Mouse (Mus musculus): Measurements from ENCODE around the gene Tmem115. TPM values are rescaled to one million over a fixed set of nuclear protein-coding genes. Genes with fewer than 3 reads are reported as not detected.

Gene Tmem115
- polyA plus RNA-seq (2016; fragmentation: Nextera tagmentation; extraction: Ambion mirVana), result 48.1 and 50.4 TPM in 2 replicates

DNA sequence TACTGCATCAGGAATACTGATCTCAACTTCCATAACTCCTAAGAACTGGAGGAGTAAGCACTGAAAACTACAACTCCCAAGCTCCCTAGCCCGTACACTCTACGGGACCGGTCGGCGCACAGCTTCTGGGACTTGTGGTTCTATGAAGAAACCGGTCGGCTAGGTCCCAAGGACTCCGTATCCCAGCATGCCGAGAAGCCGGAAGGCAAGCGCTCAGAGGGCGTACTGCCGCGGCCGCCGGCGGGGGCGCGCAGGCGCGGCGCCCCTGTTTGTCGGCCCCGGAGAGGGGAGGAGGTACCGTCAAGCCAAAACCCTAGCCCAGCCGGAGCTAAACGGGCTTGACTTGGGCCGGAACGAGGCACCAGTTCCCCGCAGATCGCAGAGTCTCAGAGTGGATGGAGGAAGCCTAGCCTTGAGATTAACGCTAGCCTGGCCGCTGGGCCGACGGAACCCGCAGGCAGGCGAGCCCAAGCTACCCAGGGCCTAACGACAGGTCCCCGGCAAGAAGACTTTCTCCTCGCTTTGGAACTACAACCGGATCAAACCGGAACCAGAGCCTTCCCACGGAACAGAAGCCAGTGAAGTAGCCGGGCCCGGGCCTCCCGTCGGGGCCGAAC, at the start of gene Tmem115:
Tmem115 (plus strand) TSS at position 155 of the 617 bp plus-strand sequence.
- H3K4me3 ChIP-seq, result peak within 1 kb of the TSS; percentile 85
- peak; percentile 98 for ATAC-seq (ENCODE audit: low FRiP score)
- H3K4me1 ChIP-seq, result peaks cover 32% of the 10 kb centered on the region
- peak within 1 kb of the TSS; percentile 99 for H3K4me2 ChIP-seq (replicated peaks)
- H3K9me3 ChIP-seq (replicated peaks), result no peaks in the 10 kb centered on the region
- WGBS, result under 1% methylated on average over 48 of the region's 48 CpGs
- H3K36me3 ChIP-seq, result peaks cover 19% of the 10 kb centered on the region
- H3K9ac ChIP-seq, result peak within 1 kb of the TSS; percentile 88
- peaks cover 7% of the 10 kb centered on the region for H3K27me3 ChIP-seq
- H3K27ac ChIP-seq, result 0 out of 2 replicates have a peak within 1 kb of the TSS, but pooled peaks have one; percentile 49

DNA sequence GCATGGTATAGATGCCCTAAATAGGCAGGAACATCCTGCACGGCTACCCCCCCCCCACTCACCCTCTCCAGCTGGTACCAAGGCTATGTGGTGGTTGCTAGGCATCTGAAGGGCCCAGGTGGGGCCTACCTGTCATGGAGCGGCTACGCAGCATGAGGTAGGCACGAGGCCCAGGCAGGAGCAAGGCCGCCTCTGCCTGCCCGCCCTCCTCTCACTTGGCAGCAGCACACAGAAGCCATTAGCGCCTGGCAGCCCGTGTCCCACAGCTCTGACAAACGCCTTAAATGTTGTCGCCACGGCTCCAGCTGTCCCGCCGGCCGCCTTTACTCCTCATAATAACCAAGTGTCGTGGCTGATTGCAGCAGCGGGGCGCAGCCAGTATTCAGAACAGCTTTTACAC, 49.4 kb upstream of the Tmem115 start:
- Histone ChIP-seq H3K4me2 (replicated peaks) (no peak overlapping the region), H3K9me3 (replicated peaks) (no peaks in the 10 kb centered on the region), H3K27ac (peak overlapping the region; percentile 92), H3K36me3 (no peaks in the 10 kb centered on the region), H3K4me3 (no peak overlapping the region), H3K4me1 (peaks cover 59% of the 10 kb centered on the region), H3K9ac (peak overlapping the region; percentile 44; the same call in 1 of the 2 replicates), H3K27me3 (peaks cover 3% of the 10 kb centered on the region; the same call in 1 of the 2 replicates)
- 41% methylated on average over 17 of the region's 17 CpGs for WGBS
- peak; percentile 62 for ATAC-seq (ENCODE audit: low FRiP score)

DNA sequence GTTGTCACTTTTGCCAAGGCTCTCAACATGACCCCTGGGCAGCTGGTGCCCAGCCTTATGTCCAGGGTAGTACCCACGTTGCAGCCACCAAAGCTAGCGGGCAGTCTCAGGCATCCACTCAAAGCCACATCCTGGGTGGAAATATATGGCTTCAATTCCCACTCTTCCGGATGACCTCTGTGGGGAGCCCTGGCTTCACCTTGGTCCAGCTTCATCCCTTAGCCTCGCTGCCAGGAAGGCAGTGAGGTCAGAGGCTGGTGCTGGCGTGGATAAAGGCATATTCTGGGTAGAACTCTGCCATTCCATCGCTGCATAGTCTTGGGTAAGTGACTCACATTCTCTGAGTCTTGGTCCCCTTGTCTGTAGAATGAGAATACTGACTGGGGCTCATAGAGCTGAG, 49.0 kb upstream of the Tmem115 start:
- Histone ChIP-seq H3K4me3 (no peak overlapping the region), H3K27me3 (peaks cover 3% of the 10 kb centered on the region; the same call in 1 of the 2 replicates), H3K4me1 (peaks cover 55% of the 10 kb centered on the region), H3K27ac (peak overlapping the region; percentile 92), H3K9me3 (replicated peaks) (no peaks in the 10 kb centered on the region), H3K9ac (no peak overlapping the region), H3K4me2 (replicated peaks) (no peak overlapping the region), H3K36me3 (no peaks in the 10 kb centered on the region)
- ATAC-seq (ENCODE audit: low FRiP score), result no peak
- WGBS, result 81% methylated on average over 6 of the region's 6 CpGs

DNA sequence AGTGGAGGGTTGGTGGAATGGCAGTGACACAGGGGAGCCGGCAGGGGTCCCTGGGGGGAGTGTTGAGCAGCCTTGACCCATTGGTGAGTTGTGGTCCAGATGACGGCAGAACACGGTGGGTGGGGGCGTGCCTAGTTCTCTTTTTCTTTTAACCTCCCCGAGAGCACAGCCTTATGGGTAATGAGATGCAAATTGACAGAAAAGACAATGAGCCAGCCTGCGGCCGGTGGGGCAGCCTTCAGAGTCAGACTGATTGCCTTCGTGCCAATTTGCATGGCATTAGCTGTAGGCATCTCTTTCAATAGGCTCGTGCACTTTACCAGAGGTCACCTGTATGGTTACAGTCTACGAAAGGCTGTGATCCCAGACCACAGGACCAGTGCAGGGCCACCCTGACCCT, 47.7 kb upstream of the Tmem115 start:
- peak; percentile 50 for ATAC-seq (ENCODE audit: low FRiP score)
- H3K9ac ChIP-seq, result no peak overlapping the region
- no peaks in the 10 kb centered on the region for H3K9me3 ChIP-seq (replicated peaks)
- no peak overlapping the region; the same call in 1 of the 2 replicates for H3K4me2 ChIP-seq (replicated peaks)
- H3K27ac ChIP-seq, result peak overlapping the region; percentile 92
- H3K27me3 ChIP-seq, result peaks cover 3% of the 10 kb centered on the region; the same call in 1 of the 2 replicates
- 35% methylated on average over 10 of the region's 10 CpGs for WGBS
- no peak overlapping the region for H3K4me3 ChIP-seq
- no peaks in the 10 kb centered on the region for H3K36me3 ChIP-seq
- peaks cover 51% of the 10 kb centered on the region for H3K4me1 ChIP-seq

DNA sequence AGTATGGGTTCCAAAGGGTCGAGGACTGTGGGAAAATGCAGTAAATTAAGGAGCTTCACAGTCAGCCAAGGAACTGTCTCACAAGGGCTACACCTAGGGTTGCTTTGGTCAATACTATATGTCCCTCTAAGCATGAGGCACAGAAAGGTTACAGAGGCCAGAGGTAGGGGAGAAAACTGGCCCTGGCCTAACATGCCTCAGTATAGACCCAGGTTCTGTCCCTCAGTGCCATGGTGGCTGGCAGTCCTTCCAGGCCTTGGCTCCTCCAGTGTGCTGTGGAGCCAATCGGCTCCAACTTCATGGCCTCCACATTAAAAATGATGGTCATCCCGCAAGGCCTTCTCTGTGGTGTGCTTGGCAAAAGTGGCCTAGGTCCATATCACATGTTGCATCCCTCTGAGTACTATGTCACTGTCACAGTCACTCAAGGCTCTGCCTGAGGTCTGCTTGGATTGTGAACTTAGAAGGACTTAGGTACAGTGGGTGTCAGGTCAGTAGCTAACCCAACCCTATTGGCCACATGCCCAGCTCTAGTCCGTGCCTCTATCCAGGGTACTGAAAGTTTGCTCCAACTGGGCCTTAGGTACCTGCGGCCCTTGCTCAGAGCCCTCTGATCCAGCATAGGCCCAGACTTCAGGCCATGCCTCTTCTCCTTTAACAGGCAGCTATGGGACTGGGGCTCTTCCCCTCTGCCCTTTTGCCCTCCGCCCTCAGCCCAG, 47.1 kb upstream of the Tmem115 start:
- Histone ChIP-seq H3K9me3 (replicated peaks) (no peaks in the 10 kb centered on the region), H3K9ac (no peak overlapping the region), H3K4me2 (replicated peaks) (no peak overlapping the region), H3K4me3 (no peak overlapping the region), H3K36me3 (no peaks in the 10 kb centered on the region), H3K4me1 (peaks cover 51% of the 10 kb centered on the region), H3K27ac (peak overlapping the region; percentile 92), H3K27me3 (peaks cover 3% of the 10 kb centered on the region; the same call in 1 of the 2 replicates)
- no peak; the same call in 1 of the 2 replicates for ATAC-seq (ENCODE audit: low FRiP score)
- WGBS, result 58% methylated on average over 6 of the region's 6 CpGs

DNA sequence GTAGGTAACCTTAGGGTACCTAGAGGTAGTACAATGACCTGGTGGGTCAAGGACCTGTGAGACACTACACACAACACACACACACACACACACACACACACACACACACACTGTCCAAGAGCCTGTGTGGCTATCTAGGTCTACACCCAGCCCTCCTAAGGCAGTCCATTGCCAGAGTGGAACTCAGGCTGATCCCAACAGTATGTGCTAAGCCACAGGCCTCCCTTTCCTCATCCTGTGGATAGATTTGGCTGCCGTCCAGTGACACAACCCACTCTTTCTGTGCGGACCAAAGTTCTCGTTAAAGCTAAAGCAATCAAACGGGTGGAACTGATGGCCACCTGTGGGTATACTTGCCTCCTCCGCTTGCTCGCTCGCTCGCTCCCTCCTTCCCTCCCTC, 43.6 kb upstream of the Tmem115 start:
- H3K4me1 ChIP-seq, result peaks cover 46% of the 10 kb centered on the region
- 69% methylated on average over 8 of the region's 8 CpGs for WGBS
- H3K9me3 ChIP-seq (replicated peaks), result no peaks in the 10 kb centered on the region
- no peak overlapping the region for H3K4me3 ChIP-seq
- no peak overlapping the region for H3K9ac ChIP-seq
- H3K27me3 ChIP-seq, result no peaks in the 10 kb centered on the region
- H3K27ac ChIP-seq, result no peak overlapping the region
- H3K4me2 ChIP-seq (replicated peaks), result no peak overlapping the region
- H3K36me3 ChIP-seq, result no peaks in the 10 kb centered on the region
- no peak for ATAC-seq (ENCODE audit: low FRiP score)

DNA sequence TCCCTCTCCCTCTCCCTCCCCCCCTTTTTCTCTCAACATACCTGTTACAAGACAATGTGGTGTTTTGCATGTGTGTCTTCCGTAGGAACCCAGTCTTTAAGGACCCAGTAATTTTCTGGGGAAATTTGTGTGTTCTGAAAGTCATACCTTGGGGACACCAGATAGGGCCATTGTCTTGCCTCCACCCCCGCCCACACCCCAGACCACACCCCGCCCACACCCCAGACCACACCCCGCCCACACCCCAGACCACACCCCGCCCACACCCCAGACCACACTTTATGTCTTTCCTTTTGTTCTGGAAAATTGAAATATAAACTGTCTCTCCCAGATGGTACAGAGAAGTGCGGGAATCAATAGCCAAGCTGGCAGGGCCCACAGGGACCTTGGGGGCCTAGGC, 43.1 kb upstream of the Tmem115 start:
- H3K4me2 ChIP-seq (replicated peaks), result no peak overlapping the region
- no peak overlapping the region for H3K27ac ChIP-seq
- H3K4me1 ChIP-seq, result peaks cover 41% of the 10 kb centered on the region
- ATAC-seq (ENCODE audit: low FRiP score), result no peak
- 68% methylated on average over 6 of the region's 6 CpGs for WGBS
- no peak overlapping the region for H3K4me3 ChIP-seq
- H3K36me3 ChIP-seq, result no peaks in the 10 kb centered on the region
- no peaks in the 10 kb centered on the region for H3K9me3 ChIP-seq (replicated peaks)
- no peak overlapping the region for H3K9ac ChIP-seq
- no peaks in the 10 kb centered on the region for H3K27me3 ChIP-seq

DNA sequence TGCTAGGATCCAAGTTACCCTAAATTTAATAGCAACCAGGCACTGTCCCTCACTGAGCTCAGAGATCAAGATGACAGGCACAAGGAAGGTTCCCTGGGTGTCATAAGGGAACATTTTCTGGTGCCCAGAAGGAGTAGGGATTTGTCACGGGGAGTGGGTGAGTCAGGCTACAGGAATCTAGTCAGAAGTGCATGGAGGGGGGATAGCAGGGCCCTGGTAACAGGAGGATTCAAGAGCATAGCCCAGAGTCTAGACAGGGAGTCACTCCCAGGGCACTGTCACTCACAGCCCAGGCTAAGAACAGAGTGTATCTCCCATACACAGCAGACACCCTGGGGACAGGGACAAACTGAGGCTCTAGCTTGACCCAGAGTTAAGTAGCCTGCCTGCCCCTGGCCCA, 40.2 kb upstream of the Tmem115 start:
- H3K36me3 ChIP-seq, result no peaks in the 10 kb centered on the region
- no peak overlapping the region for H3K4me3 ChIP-seq
- no peak overlapping the region for H3K27ac ChIP-seq
- no peaks in the 10 kb centered on the region for H3K9me3 ChIP-seq (replicated peaks)
- H3K9ac ChIP-seq, result no peak overlapping the region
- H3K4me2 ChIP-seq (replicated peaks), result no peak overlapping the region
- ATAC-seq (ENCODE audit: low FRiP score), result no peak
- peaks cover 26% of the 10 kb centered on the region for H3K4me1 ChIP-seq
- WGBS, result 52% methylated on average over 1 of the region's 1 CpGs
- H3K27me3 ChIP-seq, result no peaks in the 10 kb centered on the region

DNA sequence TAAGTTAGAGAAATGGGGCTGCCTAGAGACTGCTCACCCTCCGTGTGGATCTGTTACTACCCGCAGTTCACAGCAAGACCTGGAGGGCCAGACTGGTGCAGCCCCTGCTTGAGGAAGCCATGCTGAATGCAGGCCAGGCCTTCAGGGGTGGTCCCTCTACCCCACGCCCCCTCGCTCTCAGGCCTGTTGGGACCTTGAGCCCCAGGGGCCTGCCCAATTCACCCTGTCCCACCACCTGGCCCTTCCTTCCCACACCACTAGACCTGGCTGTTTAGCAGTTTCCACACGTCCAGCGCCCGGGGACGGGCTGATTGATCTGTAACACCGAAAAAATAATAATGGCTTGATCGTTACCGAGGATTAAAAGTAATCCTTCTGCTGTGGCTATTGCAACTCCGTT, 39.5 kb upstream of the Tmem115 start:
- H3K9ac ChIP-seq, result no peak overlapping the region
- H3K4me1 ChIP-seq, result peaks cover 26% of the 10 kb centered on the region
- H3K4me3 ChIP-seq, result no peak overlapping the region
- WGBS, result 65% methylated on average over 12 of the region's 12 CpGs
- no peak overlapping the region for H3K27ac ChIP-seq
- no peaks in the 10 kb centered on the region for H3K9me3 ChIP-seq (replicated peaks)
- no peaks in the 10 kb centered on the region; the same call in 1 of the 2 replicates for H3K36me3 ChIP-seq
- H3K4me2 ChIP-seq (replicated peaks), result no peak overlapping the region
- ATAC-seq (ENCODE audit: low FRiP score), result peak; percentile 23; the same call in 1 of the 2 replicates
- no peaks in the 10 kb centered on the region for H3K27me3 ChIP-seq

DNA sequence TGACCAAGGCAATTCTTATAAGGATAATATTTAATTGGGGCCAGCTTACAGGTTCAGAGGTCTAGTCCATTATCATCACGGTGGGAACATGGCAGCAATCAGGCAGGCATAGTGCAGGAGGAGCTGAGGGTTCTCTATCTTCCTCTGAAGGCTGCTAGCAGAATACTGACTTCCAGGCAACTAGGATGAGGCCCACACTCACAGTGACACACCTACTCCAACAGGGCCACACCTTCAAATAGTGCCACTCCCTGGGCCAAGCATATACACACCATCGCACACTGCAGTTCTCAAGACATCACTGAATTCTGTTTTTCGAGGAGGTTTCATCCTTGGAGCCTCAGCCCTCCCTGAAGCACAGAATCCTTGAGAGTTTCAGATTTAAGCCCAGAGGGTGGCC, 37.4 kb upstream of the Tmem115 start:
- no peaks in the 10 kb centered on the region; the same call in 1 of the 2 replicates for H3K36me3 ChIP-seq
- H3K4me1 ChIP-seq, result peaks cover 18% of the 10 kb centered on the region
- H3K4me3 ChIP-seq, result no peak overlapping the region
- no peak for ATAC-seq (ENCODE audit: low FRiP score)
- no peak overlapping the region for H3K4me2 ChIP-seq (replicated peaks)
- H3K27me3 ChIP-seq, result no peaks in the 10 kb centered on the region
- no peak overlapping the region for H3K27ac ChIP-seq
- no peak overlapping the region for H3K9ac ChIP-seq
- WGBS, result 90% methylated on average over 3 of the region's 3 CpGs
- no peaks in the 10 kb centered on the region for H3K9me3 ChIP-seq (replicated peaks)

DNA sequence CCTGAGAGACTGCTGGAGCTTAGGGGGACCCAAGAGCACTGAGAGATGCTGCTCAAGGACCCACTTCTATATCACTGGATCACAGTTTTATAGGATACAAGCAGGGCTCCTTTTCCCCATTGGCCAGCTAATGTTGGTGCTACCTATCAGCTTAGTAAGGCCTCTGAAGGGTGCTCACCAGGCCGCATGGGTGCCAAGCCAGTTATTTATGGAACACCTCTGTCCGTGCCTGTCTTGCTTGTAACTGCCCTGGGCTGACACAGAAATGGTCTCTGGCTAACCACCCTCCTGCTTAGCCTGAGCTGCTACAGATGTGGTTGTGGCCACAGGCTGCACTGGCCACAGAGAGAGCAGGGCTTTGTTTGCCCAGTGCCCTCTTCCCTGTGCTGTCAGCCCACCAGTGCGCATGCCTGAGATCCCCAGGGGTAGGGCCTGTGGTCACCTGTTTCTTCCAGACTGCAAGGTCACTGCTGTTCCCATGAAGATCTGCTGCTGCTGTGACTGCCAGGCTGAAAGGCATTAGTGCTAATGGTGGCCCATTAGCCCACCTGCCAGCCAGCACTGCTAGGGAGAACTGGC, 32.9 kb upstream of the Tmem115 start:
- Histone ChIP-seq H3K9ac (0 out of 2 replicates have a peak overlapping the region, but pooled peaks have one; percentile 2), H3K4me1 (peaks cover 25% of the 10 kb centered on the region), H3K4me3 (no peak overlapping the region), H3K27me3 (no peaks in the 10 kb centered on the region), H3K4me2 (replicated peaks) (no peak overlapping the region), H3K36me3 (no peaks in the 10 kb centered on the region; the same call in 1 of the 2 replicates), H3K9me3 (replicated peaks) (no peaks in the 10 kb centered on the region), H3K27ac (peak overlapping the region; percentile 46; the same call in 1 of the 2 replicates)
- no peak for ATAC-seq (ENCODE audit: low FRiP score)
- WGBS, result 81% methylated on average over 3 of the region's 3 CpGs

DNA sequence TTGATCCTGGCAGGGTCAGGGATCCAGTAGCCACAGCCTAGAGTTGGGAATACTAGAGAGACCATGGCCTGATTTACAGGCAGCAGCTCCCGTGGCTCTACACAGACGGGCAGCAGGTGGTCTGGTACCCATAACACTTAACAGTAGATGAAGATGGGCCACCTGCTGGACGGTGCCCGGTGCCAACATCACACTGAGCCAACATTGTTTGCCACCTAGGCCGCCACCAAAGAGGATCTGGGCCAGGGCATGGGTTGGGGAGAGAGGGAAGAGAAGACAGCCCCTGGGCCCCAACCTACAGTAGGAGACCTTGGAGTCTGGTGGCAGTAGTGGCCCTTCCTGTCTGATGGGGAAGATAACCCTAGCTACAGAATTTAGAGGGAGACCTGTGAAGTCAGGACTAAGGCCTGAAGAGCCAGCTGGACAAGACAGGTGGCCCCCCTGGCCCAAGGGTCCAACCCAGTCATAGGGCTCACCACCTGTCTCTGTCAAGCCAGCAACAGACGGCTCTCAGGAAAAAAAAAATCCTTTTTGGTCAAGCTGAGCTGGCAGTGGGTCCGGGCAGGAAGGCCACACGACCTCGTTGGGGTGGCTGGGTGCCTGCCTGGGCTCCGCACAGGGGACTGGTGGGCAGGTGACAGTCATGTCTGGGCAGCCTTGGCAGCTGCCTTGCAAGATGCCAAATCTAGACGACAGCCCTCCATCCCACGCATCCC, 31.5 kb upstream of the Tmem115 start:
- H3K9ac ChIP-seq, result no peak overlapping the region
- no peaks in the 10 kb centered on the region; the same call in 1 of the 2 replicates for H3K36me3 ChIP-seq
- H3K27ac ChIP-seq, result no peak overlapping the region
- H3K9me3 ChIP-seq (replicated peaks), result no peaks in the 10 kb centered on the region
- peaks cover 5% of the 10 kb centered on the region; the same call in 1 of the 2 replicates for H3K27me3 ChIP-seq
- WGBS, result 90% methylated on average over 12 of the region's 12 CpGs
- peaks cover 32% of the 10 kb centered on the region for H3K4me1 ChIP-seq
- H3K4me3 ChIP-seq, result no peak overlapping the region
- no peak overlapping the region for H3K4me2 ChIP-seq (replicated peaks)
- no peak for ATAC-seq (ENCODE audit: low FRiP score)

Data from hindbrain, embryonic 12.5 days (tissue).